Mouse (Mus musculus) embryonic facial prominence, embryonic 10.5 days (tissue): ENCODE measurements around the gene Zfp94. TPM values are rescaled to one million over a fixed set of nuclear protein-coding genes. Genes with fewer than 3 reads are reported as not detected.
A peak's percentile ranks its signal among the peaks of the same experiment; 100 is the strongest.

Experiments used
- DNase-seq: peaks from one replicate; pipeline ENCODE4 v3.0.0-alpha.2; 2017; ENCODE audit warnings: low spot score
- H3K27ac ChIP-seq: fragments of 300-500 bp; sonication (generic); replicated peaks from 2 replicates; pipeline ENCODE4 v1.5.1; 2016; ENCODE audit warnings: mild to moderate bottlenecking
- H3K27me3 ChIP-seq: fragments of 300-500 bp; sonication (generic); replicated peaks from 2 replicates; pipeline ENCODE4 v1.6.1; 2016; ENCODE audit warnings: low read depth, mild to moderate bottlenecking; ENCODE audit not compliant: poor library complexity, severe bottlenecking
- H3K36me3 ChIP-seq: fragments of 300-500 bp; sonication (generic); replicated peaks from 2 replicates; pipeline ENCODE4 v1.6.1; 2016; ENCODE audit warnings: mild to moderate bottlenecking, moderate library complexity
- H3K4me1 ChIP-seq: fragments of 300-500 bp; sonication (generic); 2 replicates; pipeline ENCODE4 v1.6.1; 2016
- H3K4me3 ChIP-seq: fragments of 300-500 bp; sonication (generic); 2 replicates; pipeline ENCODE4 v1.5.1; 2016; ENCODE audit warnings: mild to moderate bottlenecking, moderate library complexity
- H3K9me3 ChIP-seq: fragments of 300-500 bp; sonication (generic); 2 replicates; pipeline ENCODE4 v1.6.1; 2016; ENCODE audit warnings: mild to moderate bottlenecking
- WGBS: fragments of 180-500 bp; shearing (Covaris S2); methylation state at CpG from one replicate; pipeline ENCODE4 v1.1.7; 2016; 5-methylcytosine and 5-hydroxymethylcytosine counted together
- polyA plus RNA-seq: library from polyadenylated mRNA; unstranded; fragments of >200 nt; fragmentation: Nextera tagmentation; extraction: Ambion mirVana; gene quantifications from 2 replicates; pipeline ENCODE4 v1.2.1, GENCODE M21; 2016

The Zfp94 gene
- polyA plus RNA-seq: 13.8 and 13.9 TPM in 2 replicates

DNA sequence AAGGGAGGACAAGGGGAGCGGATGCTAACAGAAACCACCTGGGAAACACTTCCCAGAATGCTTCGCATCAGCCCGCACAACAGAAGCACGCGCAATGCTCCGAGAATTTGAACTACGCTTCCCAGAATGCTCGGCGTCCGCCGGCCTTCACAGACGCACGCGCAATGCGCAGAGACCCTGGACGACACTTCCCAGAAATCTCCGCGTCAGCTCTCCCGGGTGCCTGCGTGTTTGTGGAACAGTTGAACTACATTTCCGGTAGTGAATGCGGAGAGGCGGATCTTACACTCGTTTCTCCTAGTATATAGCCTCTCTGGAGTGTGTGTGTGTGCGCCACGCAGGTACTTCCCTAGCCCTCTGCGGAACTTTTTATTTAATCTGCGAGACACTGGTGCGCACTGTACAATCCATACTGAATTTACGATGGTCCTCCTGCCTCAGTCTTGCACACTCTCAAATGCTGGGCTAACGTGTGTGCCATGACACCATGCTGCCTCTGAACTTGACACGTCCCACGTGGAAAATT, at the start of gene Zfp94:
Gene Zfp94 (minus strand): TSS at position 100 of the 526 bp plus-strand sequence.
- peak; percentile 94 for DNase-seq
- Histone ChIP-seq H3K27ac (peak within 1 kb of the TSS; percentile 93), H3K4me3 (peak within 1 kb of the TSS; percentile 75), H3K36me3 (peaks cover 20% of the 10 kb centered on the region), H3K9me3 (no peaks in the 10 kb centered on the region), H3K4me1 (peaks cover 13% of the 10 kb centered on the region), H3K27me3 (no peaks in the 10 kb centered on the region)
- under 1% methylated on average over 33 of the region's 33 CpGs for WGBS

- Histone ChIP-seq H3K4me1 (peaks cover 6% of the 10 kb centered on the region), H3K27me3 (0 out of 2 replicates have a peak, but pooled peaks cover 5% of the 10 kb centered on the region), H3K27ac (peak overlapping the region; percentile 44; the same call in 1 of the 2 replicates), H3K4me3 (no peak overlapping the region), H3K9me3 (peaks cover 3% of the 10 kb centered on the region; the same call in 1 of the 2 replicates), H3K36me3 (no peaks in the 10 kb centered on the region)
- no peak for DNase-seq
- 74% methylated on average over 5 of the region's 5 CpGs for WGBS
Measured at GRCm38 (mm10) chr7:24365258-24366014, 49.0 kb upstream of the Zfp94 start.

- H3K9me3 ChIP-seq: peaks cover 3% of the 10 kb centered on the region; the same call in 1 of the 2 replicates
- H3K36me3 ChIP-seq: no peaks in the 10 kb centered on the region
- peak; percentile 83 for DNase-seq
- H3K4me1 ChIP-seq: no peaks in the 10 kb centered on the region
- H3K27me3 ChIP-seq: no peaks in the 10 kb centered on the region
- H3K27ac ChIP-seq: peak overlapping the region; percentile 44; the same call in 1 of the 2 replicates
- WGBS: 21% methylated on average over 10 of the region's 10 CpGs
- no peak overlapping the region for H3K4me3 ChIP-seq
Measured at GRCm38 (mm10) chr7:24364827-24365226, 48.4 kb upstream of the Zfp94 start.

DNA sequence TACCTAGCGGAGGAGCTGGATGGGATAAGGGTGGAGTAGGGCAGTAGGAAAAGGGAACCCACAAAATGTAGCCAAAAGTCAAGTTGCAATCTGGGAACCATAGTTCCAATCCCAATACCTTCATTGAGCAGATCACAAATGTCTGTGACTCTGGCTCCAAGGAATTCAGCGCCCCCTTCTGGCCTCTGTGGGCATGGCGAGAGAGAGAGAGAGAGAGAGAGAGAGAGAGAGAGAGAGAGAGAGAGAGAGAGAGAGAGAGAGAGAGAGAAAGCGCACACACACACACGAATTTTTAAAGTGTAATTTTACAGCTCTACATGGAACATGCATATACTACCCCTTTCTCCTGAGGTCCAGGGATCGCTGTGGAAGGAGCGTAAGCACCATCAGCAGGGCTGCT, 46.8 kb upstream of the Zfp94 start:
- no peak overlapping the region for H3K27ac ChIP-seq
- no peaks in the 10 kb centered on the region for H3K4me1 ChIP-seq
- DNase-seq: peak; percentile 53
- no peak overlapping the region for H3K4me3 ChIP-seq
- 25% methylated on average over 7 of the region's 7 CpGs for WGBS
- H3K27me3 ChIP-seq: no peaks in the 10 kb centered on the region
- H3K9me3 ChIP-seq: peaks cover 3% of the 10 kb centered on the region; the same call in 1 of the 2 replicates
- no peaks in the 10 kb centered on the region for H3K36me3 ChIP-seq

- H3K4me1 ChIP-seq: no peaks in the 10 kb centered on the region
- no peaks in the 10 kb centered on the region for H3K36me3 ChIP-seq
- no peak overlapping the region for H3K4me3 ChIP-seq
- H3K27ac ChIP-seq: no peak overlapping the region
- DNase-seq: no peak
- H3K9me3 ChIP-seq: peaks cover 12% of the 10 kb centered on the region; the same call in 1 of the 2 replicates
- H3K27me3 ChIP-seq: no peaks in the 10 kb centered on the region
- 67% methylated on average over 4 of the region's 4 CpGs for WGBS
Measured at GRCm38 (mm10) chr7:24361001-24361400, 44.5 kb upstream of the Zfp94 start.

DNA sequence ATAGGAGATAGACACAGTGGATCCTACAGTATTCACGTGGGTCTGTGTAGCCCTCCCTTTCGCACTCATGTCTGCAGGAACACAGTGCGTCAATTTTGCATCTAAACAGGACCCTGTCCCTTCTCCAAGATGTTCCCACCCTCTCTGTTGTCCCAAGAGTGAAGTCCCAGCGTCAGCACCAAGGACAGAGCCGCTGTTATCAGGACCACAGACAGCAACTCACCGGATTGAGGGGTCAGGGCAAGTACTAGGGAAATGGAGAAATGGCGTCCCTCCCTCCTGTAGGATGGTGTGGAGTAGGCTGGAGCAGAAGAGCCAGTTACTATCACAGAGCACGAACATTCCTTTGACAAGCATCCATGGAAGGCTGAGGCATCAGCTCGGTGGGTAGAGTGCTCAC, 42.8 kb upstream of the Zfp94 start:
- 29% methylated on average over 9 of the region's 9 CpGs for WGBS
- Histone ChIP-seq H3K4me1 (no peaks in the 10 kb centered on the region), H3K4me3 (no peak overlapping the region), H3K36me3 (no peaks in the 10 kb centered on the region), H3K27me3 (no peaks in the 10 kb centered on the region), H3K9me3 (peaks cover 12% of the 10 kb centered on the region; the same call in 1 of the 2 replicates), H3K27ac (no peak overlapping the region)
- peak; percentile 72 for DNase-seq

GRCm38 (mm10) chr7:24357899-24358298, 41.4 kb upstream of the Zfp94 start:
- Histone ChIP-seq H3K9me3 (peaks cover 12% of the 10 kb centered on the region; the same call in 1 of the 2 replicates), H3K4me1 (no peaks in the 10 kb centered on the region), H3K36me3 (no peaks in the 10 kb centered on the region), H3K4me3 (no peak overlapping the region), H3K27ac (no peak overlapping the region), H3K27me3 (0 out of 2 replicates have a peak, but pooled peaks cover under 1% of the 10 kb centered on the region)
- 53% methylated on average over 4 of the region's 4 CpGs for WGBS
- no peak for DNase-seq

- 82% methylated on average over 10 of the region's 10 CpGs for WGBS
- Histone ChIP-seq H3K27ac (no peak overlapping the region), H3K4me3 (no peak overlapping the region), H3K4me1 (no peaks in the 10 kb centered on the region), H3K9me3 (peaks cover 11% of the 10 kb centered on the region; the same call in 1 of the 2 replicates), H3K27me3 (0 out of 2 replicates have a peak, but pooled peaks cover 7% of the 10 kb centered on the region), H3K36me3 (no peaks in the 10 kb centered on the region)
- DNase-seq: no peak
Measured at GRCm38 (mm10) chr7:24356081-24356480, 39.6 kb upstream of the Zfp94 start.

- H3K4me3 ChIP-seq: no peak overlapping the region
- H3K4me1 ChIP-seq: no peaks in the 10 kb centered on the region
- H3K36me3 ChIP-seq: no peaks in the 10 kb centered on the region
- H3K27ac ChIP-seq: no peak overlapping the region
- H3K27me3 ChIP-seq: 0 out of 2 replicates have a peak, but pooled peaks cover 7% of the 10 kb centered on the region
- DNase-seq: no peak
- H3K9me3 ChIP-seq: peaks cover 10% of the 10 kb centered on the region; the same call in 1 of the 2 replicates
- WGBS: 83% methylated on average over 6 of the region's 6 CpGs
Measured at GRCm38 (mm10) chr7:24355646-24356045, 39.2 kb upstream of the Zfp94 start.

GRCm38 (mm10) chr7:24348896-24349295, 32.4 kb upstream of the Zfp94 start, which contains the start of gene Lypd5:
Gene Lypd5 (plus strand): TSS chr7:24349196.
- no peaks in the 10 kb centered on the region for H3K4me1 ChIP-seq
- H3K4me3 ChIP-seq: no peak within 1 kb of the TSS
- no peaks in the 10 kb centered on the region; the same call in 1 of the 2 replicates for H3K9me3 ChIP-seq
- H3K27me3 ChIP-seq: 0 out of 2 replicates have a peak, but pooled peaks cover 7% of the 10 kb centered on the region
- H3K27ac ChIP-seq: no peak within 1 kb of the TSS
- H3K36me3 ChIP-seq: no peaks in the 10 kb centered on the region
- 45% methylated on average over 6 of the region's 6 CpGs for WGBS
- no peak for DNase-seq

DNA sequence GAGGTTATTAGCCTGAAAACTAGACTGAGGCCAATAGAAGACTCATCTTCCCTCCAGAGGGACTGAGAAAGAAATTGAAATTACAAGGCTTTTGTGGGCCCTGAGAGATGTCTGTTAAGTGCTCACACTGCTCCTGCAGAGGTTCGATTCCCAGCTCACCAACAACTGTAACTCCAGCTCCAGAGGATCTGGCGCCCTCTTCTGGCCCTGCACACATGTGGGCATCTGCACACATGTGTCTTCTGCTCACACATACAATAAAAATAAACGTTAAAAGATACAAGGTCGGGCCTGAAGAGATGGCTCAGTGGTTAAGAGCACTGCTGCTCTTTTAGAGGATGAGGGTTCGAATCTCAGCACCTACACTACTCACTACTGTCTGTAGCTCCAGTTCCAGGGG, 30.0 kb upstream of the Zfp94 start:
- Histone ChIP-seq H3K27me3 (no peaks in the 10 kb centered on the region), H3K4me3 (no peak overlapping the region), H3K9me3 (no peaks in the 10 kb centered on the region), H3K36me3 (no peaks in the 10 kb centered on the region), H3K27ac (no peak overlapping the region), H3K4me1 (no peaks in the 10 kb centered on the region)
- DNase-seq: no peak
- 64% methylated on average over 5 of the region's 5 CpGs for WGBS

GRCm38 (mm10) chr7:24343701-24344272, 27.3 kb upstream of the Zfp94 start:
- no peak for DNase-seq
- Histone ChIP-seq H3K9me3 (peaks cover 2% of the 10 kb centered on the region; the same call in 1 of the 2 replicates), H3K36me3 (no peaks in the 10 kb centered on the region), H3K27ac (no peak overlapping the region), H3K4me1 (no peaks in the 10 kb centered on the region), H3K4me3 (no peak overlapping the region), H3K27me3 (no peaks in the 10 kb centered on the region)
- 73% methylated on average over 7 of the region's 7 CpGs for WGBS
